Mouse (Mus musculus): Measurements from ENCODE around the gene Bend4.

Bend4 gene

DNA sequence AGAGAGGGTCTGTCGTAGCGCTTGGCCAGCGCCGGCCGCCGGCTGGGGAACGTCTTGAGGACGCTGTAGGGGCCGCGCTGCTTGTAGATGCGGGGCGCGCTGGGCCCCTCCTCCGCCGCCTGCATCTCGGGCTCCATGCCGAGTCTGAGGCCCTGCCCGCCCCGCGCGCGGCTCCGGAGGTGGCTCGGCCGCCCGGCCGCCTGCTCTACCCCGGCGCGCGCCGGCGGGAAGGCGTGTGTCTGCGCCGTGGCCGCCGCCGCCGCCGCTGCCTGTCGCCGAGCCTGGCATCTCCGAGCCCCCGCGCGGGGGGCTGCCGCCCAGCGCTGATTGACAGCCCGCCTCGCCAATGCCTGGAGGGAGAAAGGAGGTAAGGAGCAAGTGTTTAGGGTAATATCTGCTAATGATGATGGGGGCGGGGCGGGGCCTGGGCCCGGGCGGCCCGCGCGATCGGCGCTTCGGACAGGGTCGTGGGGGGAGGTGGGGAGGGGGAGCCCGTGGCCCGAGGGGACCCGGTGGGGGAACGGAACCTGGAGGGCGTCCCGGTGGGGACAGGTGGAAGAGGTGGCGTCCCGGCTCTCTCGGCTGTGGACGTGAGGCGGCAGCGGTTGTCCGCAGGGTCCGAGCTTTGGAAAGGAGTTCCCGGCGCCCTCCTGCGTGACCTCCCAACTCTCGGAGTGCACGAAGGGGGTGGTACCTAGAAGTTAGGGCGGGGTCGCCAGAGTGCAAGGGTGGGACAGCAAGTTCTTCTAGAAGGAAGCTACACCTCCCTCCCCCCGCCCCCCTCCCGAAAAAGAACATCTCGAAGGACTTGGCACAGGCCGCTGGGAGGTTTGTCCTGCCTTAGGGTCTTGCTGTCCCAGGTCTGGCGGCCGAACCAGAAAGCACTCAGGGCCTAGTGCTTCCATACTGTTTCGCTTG lies at the start of gene Bend4:
Bend4 (minus strand) TSS at position 868 of the 918 bp plus-strand sequence.
- DNase-seq (ENCODE audit: low spot score), result peak; percentile 91

DNA sequence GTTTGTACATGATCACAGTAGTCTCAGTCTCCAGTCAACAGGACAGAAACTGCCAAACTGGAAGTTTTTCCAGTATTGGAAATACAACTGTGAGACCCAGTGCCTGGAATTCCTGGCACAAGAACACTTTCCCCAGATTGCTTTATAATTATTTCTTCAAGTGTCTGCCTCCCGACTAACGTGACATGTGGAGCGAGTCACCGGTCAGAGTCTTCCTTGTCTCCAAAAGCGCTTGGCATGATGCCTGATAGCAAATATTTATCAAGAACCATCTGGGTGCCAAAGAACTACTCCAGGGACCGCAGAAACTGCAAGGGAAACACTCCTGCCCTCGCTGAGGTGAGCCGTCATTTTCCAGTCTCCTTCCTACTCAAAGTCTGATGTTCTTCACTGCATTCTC lies 45.6 kb upstream of the Bend4 start:
- no peak for DNase-seq (ENCODE audit: low spot score)

DNA sequence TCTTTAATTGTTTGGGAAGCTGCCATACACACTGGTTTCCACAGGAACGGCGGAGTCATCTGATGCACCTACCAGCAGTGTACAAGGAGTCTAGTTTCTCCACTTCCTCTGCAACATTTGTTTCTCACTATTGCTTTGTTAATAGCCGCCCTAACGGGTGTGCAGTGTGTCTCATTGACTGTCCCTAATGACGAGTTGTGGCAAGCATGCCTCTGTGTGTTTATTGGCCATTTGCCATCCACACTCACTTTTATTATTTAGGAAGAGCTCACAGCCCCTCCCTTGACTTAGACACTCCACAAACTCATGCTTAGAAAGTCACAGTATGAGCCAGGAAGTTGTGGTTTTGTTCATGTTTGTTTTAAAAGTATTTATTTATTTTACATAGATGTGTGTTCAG lies 45.0 kb upstream of the Bend4 start:
- DNase-seq (ENCODE audit: low spot score), result no peak

DNA sequence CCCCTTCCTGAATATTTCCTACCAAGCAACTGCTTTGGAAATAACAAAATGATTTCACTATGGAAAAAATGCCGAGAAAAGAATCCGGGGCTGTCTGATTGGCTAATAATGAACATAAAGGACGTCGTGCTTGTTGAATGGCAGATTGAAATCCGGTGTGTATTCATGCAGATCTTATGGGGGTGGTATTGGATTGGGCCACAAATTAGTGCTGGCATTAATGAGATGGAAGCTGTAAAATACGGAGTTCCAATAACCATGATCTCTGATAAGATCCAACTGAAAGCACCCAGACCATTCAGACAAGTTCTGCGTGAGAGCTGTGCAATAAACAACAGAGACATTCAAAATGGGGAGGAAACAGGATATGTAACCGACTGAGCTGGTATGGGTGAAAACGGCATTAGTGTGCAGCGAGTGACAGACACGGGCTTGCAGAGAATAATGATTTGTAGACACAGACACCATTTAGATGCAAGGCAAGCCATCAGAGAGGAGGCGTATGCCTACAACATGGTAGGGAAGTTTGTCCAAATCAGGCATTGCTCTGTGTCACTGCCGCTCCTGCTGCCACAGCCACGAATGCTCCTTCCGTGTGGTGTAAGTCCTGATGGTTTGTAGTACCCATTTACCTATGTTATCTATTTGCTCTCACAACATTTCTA lies 38.9 kb upstream of the Bend4 start:
- no peak for DNase-seq (ENCODE audit: low spot score)

DNA sequence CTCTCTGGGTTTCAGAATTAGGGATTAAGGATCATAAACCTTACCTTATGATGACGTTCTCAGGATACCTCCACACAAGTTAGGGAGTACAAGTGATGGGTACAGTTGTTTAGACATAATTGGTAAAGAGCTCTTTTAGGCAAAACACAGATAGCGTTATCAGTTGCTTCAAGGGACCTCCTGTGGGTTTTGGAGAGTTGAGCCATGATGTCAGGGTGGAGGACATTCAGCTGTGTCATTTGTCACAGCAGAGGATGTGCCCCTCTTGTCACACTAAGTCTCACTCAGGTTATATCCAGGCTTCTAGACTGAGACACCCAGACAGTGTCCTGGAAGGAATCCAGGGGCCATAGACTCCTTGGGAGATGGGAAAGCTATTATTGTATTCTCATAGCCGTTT lies 36.8 kb upstream of the Bend4 start:
- no peak for DNase-seq (ENCODE audit: low spot score)

DNA sequence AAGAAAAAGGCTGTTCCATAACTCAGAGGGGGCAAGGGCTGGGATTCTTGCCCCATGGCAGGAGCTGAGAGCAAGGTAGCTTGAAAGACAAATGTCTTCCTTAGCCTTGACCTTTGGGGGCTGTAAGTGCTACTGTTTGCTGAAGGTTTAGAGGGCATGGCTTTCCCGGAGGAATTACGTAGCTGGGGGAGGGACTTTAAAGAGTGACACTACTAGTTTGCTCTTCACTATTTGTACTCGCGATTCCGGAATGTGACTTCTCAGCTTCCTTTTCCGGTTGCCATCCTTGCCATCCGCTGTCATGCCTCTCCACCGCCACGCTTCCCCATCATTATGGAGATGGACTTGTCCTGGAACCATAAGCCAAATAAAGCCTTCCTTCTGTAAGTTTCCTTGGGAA lies 35.5 kb upstream of the Bend4 start:
- DNase-seq (ENCODE audit: low spot score), result no peak

DNA sequence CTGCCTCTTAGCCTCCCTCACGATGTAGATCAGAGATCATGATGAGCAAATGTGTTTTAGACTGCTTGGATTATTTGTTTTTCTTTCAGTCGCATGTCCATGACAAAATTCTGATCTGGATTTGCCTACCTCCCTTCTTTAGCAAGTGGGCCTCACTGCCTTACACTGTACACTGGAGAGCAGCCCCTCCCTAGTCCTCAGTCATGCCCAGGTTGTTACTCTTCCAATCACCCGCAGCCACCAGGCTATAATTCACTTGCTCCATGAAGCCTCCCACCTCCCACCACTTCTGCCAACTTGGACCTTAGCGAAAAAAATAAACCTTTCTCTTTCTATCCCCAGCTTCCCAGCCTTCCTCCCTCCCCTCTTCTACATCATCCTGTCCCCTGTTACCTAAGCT lies 34.2 kb upstream of the Bend4 start:
- DNase-seq (ENCODE audit: low spot score), result no peak

DNA sequence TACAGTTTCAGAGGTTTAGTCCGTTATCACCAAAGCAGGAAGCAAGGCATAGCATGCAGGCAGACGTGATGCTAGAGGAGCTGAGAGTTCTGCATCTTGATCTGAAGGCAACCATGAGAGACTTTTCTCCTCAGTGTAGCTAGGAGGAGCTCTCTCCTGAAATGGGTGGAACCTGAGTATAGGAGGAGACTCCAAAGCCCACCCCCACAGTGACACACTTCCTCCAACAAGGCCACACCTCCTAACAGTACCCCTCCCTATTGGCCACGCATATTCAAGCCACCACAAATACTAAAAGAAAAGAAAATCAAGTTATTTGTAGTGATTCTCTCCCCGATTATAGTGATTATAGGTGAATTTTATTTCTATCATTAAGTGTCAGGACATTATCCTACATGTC lies 28.7 kb upstream of the Bend4 start:
- DNase-seq (ENCODE audit: low spot score), result no peak

DNA sequence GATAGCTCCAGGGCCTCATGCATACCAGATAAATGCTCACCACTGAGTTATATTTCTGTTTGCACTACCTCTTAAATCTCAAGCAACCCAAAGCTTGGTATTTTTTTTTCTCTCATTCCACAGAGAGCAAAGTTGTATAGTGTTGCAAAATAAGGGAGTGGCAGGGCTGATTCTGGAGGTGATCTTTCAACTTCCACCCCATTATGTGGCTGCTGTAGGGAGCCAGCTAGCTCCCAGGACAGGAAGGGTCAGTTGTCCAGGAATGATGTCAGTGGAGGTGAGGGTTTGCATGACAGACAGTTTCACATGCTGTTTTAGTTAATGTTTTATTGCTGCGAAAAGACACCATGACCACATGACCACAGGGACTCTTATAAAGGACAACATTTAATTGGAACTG lies 26.2 kb upstream of the Bend4 start:
- DNase-seq (ENCODE audit: low spot score), result no peak

DNA sequence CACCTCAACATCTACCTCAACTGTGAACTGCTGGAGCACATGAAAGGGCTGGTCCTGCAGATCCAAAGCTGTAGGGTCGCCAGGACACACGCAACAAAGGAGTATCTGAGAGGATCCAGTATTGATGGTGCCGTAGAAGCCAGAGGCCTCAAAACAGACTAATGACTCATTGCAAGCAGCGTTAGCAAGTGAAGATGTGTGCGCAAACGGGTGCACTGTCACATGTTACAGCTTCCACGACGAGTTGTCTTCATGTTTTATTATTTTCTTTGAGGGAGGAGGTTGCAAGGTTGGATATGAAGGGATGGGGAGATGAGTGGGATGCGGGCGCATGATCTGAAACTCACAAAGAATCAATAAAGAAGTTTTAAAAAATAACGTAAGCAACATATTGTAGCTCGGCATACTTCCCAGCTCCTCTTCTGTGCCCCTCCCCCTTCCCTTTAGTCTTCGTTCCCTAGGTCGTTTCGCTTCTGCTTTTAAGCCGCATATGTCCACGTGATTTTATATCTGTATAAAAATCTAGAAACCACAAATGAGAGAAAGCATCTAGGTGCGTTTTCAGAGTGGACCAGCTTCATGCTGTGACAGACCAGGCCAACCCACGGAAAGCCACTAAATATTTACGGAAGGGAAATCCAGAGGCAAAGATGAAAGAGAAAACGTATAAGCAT lies 22.0 kb upstream of the Bend4 start:
- no peak for DNase-seq (ENCODE audit: low spot score)

DNA sequence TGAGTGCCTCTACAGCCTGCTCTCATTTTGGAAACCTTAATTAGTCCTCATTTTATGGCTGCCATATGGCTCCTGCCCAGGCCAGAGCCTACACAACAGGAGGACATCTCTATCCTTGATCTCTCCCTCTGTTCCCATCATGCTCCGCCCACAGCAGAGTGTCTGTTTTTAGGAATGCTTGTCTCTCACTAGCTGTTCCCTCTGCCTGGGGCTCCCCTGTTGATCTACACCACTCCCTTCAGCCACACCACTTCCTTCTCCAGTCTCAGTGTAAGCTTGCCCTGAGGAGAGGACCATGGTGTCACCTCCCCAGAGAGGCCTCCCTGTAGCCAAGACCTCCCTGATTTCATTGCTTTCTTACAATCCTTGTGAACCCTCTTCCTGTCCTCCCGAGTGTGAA lies 18.4 kb upstream of the Bend4 start:
- DNase-seq (ENCODE audit: low spot score), result no peak

DNA sequence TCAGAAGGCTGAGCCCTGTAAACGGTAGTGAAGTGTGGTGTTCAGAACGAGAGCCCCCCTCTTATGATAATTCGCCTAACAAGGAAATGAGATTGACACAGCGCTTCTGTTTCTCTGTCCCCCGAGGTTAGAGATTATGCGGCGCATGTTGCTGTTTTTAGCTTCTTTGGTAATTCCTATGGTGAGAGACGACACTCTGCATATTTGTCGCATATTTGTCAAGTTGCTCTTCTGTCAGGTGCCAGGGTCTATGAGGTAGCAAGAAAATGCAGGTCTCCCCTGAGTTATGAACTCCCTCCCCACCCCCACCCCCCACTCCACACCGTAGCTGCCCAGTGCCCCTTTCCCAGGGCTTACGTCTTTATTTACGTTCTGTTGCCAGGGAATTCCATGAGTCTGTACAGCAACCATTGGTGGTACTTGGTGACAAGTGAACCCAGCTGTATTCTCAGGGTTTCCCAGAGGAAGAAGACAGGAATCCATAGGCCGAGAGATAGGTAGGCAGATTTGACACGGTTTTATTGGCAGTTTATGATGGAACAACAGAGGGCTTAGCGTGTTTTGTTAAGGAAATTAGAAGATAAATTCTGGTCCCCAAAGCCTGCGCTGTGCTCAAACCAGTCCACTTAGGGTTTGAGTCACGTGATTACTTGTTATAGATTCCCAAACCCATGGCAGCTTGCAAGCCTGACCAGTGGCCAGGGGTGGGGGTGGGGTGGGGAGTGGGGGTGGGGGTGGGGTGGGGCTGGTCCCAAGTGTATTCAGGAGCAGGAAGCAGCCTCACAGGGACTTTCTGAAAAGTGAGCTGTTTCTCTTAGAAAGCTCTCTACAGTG lies 16.3 kb upstream of the Bend4 start:
- peak; percentile 35 for DNase-seq (ENCODE audit: low spot score)

DNA sequence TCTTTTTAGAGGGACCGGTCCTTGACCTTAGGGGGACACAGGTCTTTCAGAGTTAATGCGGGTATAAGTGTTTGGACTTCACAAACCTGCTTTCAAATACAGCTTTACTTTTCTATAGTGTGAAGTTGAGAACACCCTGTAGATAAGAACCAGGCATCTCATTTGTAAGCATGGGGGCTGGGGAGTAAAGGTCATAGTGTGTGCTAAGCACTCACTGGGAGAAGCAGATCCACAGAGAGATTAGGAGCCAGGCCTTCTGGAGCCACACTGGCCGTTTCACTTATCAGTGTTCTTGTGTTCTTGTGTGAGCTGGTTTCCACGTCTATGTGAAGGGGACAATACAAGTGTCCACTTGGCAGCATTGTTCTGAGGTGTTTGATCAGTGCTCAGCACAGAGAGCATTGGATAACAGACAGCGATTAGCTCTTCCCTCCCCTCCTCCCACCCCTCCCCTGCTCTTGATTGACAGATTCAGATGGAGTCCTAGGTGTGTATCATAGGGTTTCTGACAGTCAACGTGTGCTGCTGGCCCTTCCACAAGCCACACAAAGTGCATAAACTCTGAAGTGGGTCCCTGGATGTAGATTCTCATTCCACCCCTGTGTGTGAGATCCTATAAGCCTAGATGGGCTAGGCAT lies 14.8 kb upstream of the Bend4 start:
- DNase-seq (ENCODE audit: low spot score), result no peak

DNA sequence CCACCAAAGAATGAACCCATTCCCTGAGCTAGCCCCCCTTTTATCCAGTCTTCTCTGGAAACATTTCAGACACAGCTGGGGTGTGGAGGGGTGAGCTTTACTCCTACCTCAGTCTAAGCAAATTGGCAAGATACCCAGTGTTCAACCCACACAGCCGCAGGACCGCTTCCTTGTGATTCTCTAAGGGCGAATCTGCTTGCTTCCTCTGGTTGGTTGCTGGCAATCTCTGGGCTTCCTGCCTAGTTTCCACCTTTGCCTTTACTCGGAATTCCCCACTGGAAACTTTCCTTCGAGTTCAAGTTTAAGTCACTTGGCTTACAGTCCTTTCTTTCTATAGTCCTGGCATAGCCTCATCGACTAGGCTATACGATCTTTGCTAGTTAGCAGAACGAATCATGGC lies 12.5 kb upstream of the Bend4 start:
- no peak for DNase-seq (ENCODE audit: low spot score)

DNA sequence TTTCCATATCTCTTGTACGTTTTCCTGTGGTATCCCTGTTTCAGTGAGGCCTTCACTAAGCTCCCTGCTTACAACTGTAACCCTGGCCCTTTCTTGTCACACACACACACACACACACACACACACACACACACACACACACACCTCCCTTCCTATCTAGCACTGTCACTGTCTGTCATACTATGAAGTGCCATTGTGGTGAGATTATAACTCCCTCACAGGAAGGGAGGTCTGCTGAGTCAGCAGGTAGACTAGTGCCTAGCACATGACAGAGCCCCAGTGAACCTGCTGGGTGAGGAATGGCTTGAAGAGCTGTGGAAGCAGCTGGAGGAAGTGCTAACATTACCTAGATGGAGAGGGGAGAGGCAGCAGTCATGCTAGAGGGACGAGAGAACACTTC lies 9.3 kb upstream of the Bend4 start:
- no peak for DNase-seq (ENCODE audit: low spot score)

DNA sequence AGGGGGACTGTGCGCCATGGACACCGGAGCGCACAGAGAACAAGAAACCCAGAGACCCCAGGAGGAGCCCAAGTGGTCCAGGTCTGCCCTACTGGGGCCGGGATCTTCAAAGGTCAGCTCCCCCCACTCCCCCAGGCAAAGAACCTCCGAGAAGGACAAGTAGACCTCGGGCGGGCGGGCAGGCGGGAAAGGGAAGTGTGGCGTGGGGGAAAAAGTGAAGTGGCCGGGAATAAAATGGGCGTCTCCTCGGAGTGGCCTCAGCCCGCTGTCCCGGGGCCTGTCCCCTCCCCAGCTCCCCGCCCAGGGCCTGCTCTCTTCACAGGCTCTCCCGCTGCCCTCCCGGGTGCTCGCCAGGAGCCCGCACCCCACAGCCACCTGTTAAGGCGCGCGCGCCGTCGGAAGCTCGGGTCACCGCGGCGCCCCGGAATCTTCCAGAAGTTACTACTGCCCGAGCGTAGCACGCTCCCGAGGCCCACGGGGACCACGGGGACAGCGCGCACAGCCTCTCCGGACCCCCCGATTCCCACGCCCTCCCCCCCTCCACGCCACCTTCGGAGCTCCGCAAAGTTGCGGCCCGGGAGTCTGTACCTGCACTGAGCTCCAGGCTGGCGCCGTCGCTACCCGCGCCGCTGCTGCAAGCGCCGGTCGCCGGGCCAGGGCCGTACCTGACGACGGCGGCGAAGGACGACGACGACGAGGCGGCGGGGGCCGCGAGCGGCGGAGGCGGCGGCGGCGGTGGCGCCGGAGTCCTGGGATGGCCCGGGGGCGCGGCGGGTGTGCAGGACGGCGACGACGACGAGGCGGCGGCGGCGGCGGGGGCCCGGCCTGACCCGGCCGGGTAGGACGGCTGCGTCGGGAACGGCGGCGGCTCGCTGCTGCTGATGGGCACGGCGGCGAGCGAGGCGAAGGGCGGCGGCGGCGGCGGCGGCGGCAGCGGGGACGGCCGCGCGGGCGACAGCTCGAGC lies 1.4 kb downstream of the Bend4 start:
- peak; percentile 36 for DNase-seq (ENCODE audit: low spot score)

DNA sequence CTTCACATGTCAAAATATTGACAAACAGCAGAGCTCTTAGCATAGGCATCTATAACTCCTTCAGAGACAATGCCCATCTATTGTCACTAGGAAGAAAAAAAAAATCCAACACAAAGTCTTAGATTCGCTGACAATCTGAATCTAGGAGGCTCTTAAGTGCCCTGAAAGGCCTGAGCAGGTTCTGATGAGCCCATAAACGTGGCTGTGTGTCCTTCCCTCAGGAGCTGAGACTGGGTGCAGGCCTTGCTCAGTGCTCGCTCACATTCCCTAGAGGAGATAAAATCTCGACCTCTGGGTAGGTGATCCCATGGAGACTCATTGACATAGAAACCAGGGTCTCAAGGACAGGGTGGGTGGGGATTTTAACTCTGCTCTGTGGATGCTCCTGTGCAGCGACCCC lies 2.1 kb downstream of the Bend4 start:
- peak; percentile 35 for DNase-seq (ENCODE audit: low spot score)

DNA sequence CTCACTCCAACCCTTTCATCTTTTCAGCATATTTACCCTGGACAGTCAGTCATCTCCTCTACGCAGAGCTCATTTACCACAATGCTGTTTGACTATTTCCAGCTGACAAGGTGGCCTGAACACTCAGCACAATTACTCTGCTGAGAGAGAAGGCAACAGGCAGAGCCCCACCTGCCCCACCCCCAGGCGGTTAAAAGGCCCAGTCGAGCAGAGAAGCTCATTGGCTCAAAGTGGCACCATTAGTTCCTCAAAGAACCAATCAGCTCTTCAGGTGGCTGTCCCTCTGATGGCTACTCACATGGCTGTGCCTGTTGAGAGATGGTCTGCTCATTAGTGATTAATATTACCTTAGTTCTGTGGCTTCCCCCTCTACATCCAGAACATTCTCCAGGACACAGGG lies 3.5 kb downstream of the Bend4 start:
- no peak for DNase-seq (ENCODE audit: low spot score)

DNA sequence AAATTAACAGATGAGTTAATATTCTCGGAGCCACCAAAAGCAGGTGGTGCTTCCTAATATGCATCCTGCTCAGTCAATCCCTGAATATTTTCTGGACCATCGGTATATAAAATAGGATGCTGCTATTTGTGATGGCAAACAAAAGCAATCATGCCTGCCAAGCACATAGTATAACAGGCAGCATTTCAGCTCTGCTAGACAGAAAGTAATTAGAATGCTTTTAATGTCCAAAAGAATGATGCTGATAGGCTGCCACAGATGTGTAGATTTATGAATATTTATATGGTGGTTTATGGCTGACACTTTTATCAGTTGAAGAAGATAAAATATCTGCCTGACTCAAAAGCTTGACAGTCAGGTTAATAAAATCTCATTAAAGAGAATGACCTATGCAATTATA lies 4.1 kb downstream of the Bend4 start:
- no peak for DNase-seq (ENCODE audit: low spot score)

DNA sequence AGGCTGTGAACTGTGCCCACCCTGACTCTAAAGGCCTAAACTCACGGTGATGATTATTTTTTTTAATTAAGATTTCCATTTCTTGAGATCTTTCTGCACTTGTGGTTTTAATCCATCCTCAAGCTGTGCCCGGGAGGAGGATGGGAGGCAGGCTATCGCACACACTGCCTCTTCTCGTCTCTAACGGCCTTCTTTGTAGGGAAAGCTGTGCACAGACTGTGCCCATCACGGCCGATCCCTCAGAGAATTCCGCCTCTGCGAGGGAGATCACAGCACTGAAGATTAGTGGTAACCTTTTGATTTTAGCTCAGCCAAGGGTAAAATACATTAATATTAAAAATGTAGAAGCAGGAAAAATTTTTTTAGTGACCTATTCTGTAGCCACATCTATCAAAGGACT lies 4.8 kb downstream of the Bend4 start:
- DNase-seq (ENCODE audit: low spot score), result no peak
